Mouse (Mus musculus): ENCODE measurements around the gene Vps45.

DNA sequence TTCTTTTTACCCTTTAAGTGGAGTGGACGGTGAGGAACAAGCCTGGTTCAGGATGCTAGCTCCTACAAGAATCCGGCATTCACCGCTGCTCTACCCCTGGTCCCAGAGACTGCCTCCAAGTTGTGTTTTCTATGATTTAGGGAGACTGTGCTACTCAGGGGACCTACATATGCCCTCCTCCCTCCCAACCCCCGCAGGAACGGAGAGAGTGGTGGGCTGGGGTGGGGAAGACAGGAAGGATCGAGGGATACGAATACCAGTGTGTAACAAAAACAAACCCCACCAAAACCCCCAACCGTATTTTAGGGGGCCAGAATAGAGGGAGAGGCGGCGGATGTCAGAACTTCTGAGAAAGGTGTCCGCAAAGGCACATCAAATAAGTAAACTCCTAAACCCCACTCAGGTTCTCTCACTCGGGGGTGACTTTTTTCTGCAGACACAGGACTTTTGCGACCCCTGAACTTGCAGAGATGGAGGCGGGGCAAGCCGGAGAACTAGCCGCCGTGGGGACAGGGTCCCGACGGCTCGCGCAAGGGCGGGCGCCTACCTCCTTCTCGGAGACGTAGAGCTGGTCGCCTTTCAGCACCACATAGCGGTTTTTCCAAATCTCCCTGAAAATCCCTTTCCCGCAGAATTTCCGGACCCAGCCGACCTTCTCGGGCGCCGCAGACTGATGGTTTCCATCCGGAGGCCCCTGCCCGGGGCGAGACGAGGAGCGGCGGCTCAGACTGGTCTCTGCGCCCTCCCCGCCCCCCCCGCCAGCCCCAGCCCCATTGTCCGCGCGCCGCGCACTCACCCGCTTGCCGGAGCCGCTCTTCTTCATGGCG is 63.1 kb downstream of the Vps45 start:
- no peak for TF ChIP-seq POLR2A (IDR thresholded peaks at IDR 0.05; ENCODE audit: extremely low read depth, insufficient read depth, low read length)
- TF ChIP-seq CTCF (IDR thresholded peaks at IDR 0.05; ENCODE audit: low read depth, low read length) = no peak
